Mouse (Mus musculus) thymus, adult 2 months (tissue): ENCODE results near the gene Hoxa10.

Experiments used
- CTCF ChIP-seq: fragments of 200-500 bp; IDR thresholded peaks from 2 replicates; pipeline ENCODE4 v1.5.1; 2012; ENCODE audit warnings: mild to moderate bottlenecking, control low read depth, low read length, moderate library complexity, borderline replicate concordance; ENCODE audit not compliant: control insufficient read depth, poor library complexity, insufficient read depth; ENCODE audit errors: extremely low read depth
- POLR2A ChIP-seq: fragments of 200-500 bp; IDR thresholded peaks from 2 replicates; pipeline ENCODE4 v1.6.1; 2012; ENCODE audit warnings: mild to moderate bottlenecking, low read length, control low read depth, moderate library complexity; ENCODE audit not compliant: control insufficient read depth, poor library complexity, insufficient read depth; ENCODE audit errors: extremely low read depth

- TF ChIP-seq CTCF = no peak
- TF ChIP-seq POLR2A = no peak
These were observed 10.7 kb upstream of the Hoxa10 start for GRCm38 (mm10) chr6:52251177-52251879.
